Mouse (Mus musculus): Measurements from ENCODE around the gene Ddx43.
A peak's percentile ranks its signal among the peaks of the same experiment; 100 is the strongest.
"Not testable (repeated sequence)": the region's sequence is repeated elsewhere in the genome, so short reads cannot be mapped to it uniquely, and the experiment has no call there.

The Ddx43 gene

DNA sequence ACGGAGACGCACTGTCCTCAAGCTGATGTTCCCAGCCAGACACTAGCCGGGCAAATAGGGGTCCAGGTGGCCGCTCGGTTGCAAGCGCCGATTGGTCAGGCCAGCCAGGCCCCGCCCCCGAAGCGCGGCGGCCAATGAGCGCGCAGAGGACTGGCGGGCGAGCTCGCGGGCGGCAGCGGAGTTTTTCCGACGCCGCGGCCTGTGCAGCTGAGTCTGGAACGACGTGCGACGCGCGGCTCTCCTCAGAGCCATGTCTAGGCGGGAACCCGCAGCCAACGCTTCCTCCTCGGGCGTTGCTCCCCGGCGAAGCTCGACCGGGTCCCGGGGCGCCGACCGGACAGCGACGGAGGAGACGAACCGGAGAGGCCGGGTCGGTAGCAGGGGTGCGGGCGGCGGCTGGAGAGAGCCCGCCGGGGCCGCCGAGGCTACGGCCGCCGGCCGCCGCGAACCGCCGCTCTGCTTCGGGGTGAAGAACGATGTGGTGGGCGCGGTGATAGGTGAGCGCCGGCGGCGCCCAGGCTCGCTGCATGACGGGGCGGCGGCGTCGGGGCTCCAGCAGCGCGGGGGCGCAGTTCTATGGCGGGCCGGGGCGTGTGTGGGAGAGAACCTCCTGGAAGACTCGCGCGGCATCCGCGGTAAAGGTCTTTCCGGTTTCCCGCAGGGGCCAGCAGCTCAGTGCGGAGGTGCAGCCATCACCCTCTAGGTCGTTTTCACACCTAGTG is at the start of gene Ddx43:
Gene Ddx43, plus strand, starts transcription at position 148 of the 722 bp plus-strand sequence.
- peak; percentile 26 to 63 for DNase-seq (ENCODE audit: low spot score in 2 of 2)

DNA sequence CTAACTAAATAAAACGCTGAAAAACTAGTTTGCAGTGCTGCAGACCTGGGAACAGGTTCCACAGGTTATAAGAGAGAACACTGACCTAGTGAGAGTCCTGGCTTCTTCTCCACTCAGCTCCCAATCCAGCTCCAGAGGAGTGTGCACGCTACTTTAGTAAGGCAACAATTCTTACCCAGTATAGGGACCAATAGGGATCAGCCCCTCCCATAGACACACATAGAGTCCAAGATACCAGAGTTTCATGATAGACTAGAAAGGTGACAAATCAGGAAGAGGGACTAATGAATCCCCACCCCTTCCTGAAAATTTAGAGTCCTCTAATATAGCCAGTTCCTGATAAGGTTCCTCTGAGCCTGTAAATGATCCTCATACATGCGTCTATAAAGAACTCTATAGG is 48.6 kb upstream of the Ddx43 start:
- DNase-seq (ENCODE audit: low spot score in 2 of 2), result no peak

DNA sequence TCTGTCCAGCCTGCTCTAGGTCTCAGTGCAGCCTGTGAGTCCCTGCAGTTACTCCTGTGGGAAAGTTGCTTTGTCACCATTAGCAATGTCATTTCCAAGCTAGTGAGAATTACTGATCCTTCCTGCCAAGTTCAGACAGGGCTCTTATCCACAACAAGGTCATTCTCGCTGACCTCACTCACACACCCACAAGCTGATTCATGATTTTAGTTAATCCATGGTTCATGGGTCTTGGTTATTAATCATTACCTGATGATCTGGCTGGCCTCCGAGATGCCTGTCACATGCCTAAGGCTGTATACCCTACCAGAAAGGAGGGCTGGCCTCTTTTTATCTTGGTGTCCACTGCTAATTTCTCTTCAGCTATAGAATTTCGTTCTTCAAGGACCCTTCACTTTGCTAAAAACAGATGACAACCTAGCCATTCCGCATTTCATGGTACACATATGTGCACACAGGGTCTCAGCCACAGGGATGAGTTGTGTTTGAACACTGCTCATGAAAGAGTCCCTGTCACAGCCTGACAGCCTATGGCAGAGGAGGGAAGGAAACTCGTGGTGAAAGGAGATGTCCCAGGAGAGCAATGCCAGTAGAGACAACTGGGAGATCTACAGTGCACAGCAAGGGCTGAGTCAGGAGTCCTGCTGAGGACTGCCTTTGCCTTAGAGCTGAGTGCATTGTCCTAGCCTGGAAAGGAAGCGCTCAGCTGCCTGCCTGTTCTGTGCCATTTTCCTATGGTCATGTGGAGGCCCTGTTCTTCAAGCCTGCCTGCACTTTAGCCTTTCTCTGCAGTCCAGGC is 47.2 kb upstream of the Ddx43 start:
- DNase-seq (ENCODE audit: low spot score in 2 of 2), result not testable (repeated sequence)

DNA sequence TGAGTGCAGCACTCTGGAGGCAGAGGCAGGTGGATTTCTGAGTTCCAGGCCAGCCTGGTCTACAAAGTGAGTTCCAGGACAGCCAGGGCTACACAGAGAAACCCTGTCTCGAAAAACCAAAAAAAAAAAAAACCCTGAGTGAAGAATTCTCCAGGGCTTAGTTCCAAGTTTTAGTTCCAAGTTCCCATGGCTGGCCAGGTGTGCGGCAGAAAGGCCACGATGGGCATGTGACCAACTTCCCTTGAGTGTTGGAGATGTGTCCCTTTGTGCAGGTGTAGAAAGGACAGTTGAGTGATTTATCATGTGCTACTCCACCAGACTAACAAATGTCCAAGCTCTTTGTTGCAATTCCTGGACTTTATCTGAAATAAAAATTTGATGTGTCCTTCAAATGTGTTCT is 46.4 kb upstream of the Ddx43 start:
- DNase-seq (ENCODE audit: low spot score in 2 of 2), result not testable (repeated sequence)

DNA sequence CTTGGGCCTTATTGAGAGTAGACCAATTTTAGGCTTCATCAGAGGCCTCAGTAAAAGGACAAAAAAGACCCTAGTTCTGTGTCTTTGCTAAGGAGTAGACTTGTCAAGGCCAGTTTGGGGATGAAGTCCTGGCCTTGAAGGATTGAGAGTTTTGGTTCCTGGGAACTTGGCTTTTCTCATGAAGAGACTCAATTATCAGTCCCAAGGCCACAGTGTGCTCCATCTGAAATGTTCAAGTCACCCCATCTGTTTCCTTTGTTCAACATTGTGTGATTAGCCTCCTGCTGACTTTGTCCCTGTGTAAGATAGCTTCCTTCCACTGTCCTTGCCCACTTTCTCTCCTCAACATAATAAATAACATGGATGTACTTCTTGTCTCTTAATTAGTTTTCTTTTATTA is 45.6 kb upstream of the Ddx43 start:
- not testable (repeated sequence) for DNase-seq (ENCODE audit: low spot score in 2 of 2)

DNA sequence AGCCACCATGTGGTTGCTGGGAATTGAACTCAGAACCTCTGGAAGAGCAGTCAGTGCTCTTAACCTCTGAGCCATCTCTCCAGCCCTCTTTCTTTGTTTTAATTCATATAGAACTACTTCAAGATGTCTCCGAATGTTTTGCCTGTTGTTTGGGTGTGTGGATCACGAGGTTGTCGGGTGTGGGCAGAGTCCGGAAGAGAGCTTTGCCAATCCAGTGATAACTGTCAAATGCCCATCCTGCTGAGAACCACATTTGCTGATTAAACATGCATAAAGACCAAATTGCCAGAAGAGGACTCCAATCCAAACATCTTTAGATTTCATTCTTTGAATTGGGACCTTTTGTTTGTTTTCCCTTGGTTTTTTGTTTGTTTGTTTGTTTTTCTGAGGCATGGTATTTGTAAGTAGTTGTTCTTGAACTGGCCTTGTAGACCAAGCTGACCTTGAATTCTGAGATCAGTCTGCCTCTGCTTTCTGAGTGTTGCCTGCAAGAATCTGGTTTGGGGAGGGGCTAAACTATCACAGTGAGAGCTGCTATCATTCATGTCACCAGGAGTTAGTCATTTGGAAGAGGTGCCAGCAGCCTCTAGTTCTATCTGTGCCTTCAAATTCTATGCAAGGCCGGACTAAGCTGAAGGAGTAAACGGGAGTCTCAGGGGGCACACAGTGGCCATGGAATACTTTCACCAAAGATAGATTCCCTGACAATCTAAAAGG is 43.9 kb upstream of the Ddx43 start:
- no peak for DNase-seq (ENCODE audit: low spot score in 2 of 2)

DNA sequence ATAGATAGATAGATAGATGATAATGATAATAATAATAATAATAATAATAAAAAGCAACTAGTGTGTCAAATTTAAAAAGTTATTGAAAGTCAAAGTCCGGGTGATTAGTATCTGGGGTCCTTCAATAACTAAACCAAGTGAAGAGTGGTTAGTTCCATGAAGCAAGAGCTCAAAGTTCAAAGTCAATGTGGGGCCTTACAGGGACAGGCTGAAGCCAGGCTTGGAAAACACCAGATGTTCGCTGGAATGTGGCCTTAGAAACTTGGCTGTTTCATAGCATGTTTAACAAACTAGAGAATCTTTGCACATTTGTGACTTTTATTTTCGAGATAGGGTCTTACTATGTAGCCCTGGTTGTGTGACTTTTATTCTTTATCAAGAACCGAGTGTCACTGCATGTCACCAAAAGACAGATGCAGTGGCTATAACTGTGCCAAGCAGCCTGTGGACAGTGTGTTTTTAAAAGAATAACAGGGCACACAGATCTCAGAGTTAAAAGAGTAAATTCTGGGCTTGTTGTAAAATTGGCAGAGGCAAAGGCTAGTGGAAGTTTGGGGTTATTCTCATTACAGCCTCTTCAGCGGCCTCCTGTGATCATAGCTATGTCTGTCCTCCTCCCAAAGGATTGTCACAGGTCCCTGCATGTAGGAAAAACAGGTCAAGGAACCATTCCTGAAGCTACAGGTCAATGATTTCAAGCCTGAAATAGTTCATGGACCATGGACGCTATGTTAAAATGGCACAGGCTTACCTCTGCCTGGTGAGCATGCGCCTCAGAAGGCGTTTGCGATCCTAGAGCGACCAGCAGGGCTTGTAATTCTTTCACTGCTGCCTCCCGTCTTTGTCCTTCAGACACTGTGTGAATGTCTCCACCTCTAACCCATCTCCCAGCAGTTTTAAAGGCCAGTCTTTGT is 40.7 kb upstream of the Ddx43 start:
- no peak for DNase-seq (ENCODE audit: low spot score in 2 of 2)

DNA sequence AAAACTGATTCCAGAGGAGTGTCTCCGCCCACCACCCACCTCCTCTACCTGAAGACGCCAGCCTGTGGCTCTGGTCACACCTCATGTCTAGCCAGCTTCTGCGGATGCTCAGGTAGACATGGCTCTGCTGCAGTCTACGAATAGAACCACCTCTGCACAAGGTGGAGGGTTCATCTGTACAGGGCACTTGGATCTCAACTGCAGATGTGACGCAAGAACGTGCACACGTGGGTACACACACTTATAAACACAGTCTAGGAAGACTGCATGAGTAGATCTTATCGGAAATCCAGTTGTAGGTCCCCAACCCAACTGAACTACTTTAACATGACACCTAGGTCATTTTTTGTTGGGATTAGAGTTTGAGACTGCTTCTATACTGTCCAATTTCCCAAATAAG is 40.0 kb upstream of the Ddx43 start, which contains the start of gene Gsta2:
Gene Gsta2, minus strand, starts transcription at position 178 of the 400 bp plus-strand sequence.
- DNase-seq (ENCODE audit: low spot score in 2 of 2), result no peak

DNA sequence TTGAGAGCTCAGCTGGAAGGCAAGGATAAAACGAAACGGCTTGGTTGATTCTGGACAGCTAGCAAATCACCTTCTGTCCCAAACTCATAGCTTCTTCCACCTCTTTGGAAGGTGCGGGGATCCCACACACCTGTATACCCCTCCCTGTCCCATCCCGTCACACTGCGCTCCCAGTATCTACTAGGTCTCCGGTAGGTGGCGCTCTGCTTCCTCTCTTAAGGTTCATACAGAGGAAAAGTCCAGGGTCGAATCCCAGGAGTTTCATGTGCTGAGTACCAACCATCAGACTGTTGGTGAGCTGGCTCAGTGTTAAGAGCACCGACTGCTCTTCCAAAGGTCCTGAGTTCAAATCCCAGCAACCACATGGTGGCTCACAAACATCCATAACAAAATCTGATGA is 37.5 kb upstream of the Ddx43 start:
- peak in 1 of 2 experiments; percentile 55 for DNase-seq (ENCODE audit: low spot score in 2 of 2)

DNA sequence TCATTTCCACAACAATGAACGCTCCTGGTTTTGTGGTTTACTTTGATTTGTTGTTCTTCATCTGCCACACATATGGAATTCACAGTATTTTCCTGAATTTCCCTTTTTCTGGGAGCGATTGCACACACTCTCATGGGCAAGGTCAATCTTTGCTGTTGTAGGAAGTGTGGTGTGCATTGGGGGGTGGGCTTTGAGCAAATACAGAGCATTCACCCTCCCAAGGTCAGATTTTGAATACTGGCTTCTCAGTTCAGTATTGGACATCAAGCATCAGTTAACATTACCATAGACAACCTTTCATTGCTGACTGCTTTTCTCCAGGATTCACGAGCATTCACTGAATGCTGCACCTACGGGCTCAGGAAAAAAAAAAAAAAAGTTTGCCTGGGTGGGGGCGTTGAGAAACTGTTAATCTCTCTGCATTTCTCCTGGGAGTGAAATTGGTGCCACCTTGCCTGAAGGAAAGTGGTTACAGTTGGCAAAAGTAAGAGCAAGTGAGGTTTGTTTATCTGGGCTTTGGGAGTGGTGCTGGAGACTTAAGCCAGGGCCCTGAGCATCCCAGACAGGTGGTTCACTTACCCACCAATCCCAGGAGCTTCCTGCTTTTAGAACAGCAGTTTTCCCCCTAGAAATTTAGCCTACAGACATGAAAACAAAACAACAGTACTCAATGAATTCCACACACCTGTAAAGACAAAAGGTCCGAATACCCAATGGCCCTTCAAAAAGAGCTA is 35.7 kb upstream of the Ddx43 start:
- DNase-seq (ENCODE audit: low spot score in 2 of 2), result no peak

DNA sequence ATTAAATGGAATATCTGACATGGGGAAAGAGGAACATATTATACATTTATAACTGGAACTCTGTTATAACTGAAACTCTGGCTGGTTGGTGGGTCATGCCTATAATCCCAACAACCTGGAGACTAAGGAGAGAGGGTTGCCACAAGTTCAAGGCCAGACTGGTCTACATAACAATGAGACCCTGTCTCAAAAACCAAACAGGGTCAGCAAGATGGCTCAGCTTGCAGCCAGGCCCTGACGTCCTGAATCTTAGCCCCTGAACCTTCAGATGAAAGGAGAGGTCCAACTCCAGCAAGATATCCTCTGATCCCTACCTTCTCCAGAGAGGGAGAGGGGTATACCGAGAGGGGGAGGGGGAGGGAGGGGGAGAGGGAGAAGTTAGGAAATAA is 35.1 kb upstream of the Ddx43 start:
- DNase-seq (ENCODE audit: low spot score in 2 of 2), result no peak

DNA sequence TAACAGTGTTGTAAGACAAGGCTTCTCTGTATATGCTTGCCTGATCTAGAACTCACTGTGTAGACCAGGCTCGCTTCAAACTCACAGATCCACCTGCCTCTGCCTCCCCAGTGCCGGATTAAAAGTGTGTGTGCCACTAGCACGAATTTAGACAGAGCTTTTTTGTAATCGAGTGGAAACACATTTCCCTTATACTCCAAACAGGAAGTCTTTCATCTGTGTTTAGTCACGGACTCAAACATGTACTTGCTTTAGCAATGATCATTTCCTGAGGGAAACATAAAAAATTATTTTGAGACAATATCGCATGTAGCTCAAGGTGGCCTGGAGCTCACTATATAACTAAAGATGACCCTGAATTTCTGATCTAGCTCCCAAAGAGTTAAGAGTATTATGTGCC is 32.2 kb upstream of the Ddx43 start:
- DNase-seq (ENCODE audit: low spot score in 2 of 2), result no peak

DNA sequence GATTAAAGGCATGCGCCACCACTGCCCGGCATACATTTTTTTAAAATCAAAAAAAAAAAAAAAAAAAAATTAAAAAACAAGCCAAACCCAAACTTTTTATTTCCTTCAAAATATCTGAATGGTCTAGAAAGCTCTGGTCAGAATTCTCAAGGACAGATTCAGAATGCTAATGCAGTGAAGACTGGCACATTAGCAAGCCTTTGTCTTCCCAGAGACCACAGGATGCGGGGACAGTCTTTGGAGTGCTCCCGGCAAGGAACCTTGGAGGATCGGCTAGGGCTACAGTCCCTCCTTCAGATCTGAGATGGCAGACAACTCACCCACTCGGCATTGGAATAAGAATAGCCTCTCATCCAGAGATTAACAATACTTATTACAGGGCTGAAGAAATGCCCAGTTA is 30.9 kb upstream of the Ddx43 start:
- no peak for DNase-seq (ENCODE audit: low spot score in 2 of 2)

DNA sequence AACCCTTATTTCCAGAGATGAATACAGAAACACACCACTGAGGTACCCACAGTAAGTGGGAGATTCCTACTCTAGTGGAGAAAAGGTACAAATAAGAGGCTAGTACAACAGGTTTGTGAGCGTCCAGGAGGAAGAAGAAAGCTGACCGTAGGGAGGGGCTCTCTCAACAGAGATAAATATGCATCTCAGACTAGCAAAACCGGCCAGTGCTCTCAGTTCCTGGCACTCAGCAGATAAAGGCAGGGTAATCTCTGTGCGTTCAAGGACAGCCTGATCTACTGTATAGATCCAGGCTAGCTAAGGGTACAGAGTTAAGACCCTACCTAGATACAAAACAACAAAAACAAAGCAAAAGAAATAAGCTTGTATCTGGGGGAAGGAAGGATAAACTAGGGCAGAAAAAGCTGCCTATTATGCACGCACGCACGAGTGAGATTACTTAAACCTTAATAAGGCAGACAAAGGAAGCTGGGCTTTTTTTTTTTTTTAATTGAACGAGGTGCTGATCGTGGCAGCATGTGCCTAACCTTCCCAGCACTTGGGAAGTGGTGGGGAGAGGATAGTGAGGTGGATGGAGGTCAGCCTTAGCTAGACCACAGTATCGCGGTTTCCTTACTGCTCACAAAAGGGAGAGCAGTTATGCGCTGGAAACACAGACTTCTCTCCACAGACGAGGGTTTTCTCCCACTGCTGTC is 29.6 kb upstream of the Ddx43 start:
- DNase-seq (ENCODE audit: low spot score in 2 of 2), result no peak

DNA sequence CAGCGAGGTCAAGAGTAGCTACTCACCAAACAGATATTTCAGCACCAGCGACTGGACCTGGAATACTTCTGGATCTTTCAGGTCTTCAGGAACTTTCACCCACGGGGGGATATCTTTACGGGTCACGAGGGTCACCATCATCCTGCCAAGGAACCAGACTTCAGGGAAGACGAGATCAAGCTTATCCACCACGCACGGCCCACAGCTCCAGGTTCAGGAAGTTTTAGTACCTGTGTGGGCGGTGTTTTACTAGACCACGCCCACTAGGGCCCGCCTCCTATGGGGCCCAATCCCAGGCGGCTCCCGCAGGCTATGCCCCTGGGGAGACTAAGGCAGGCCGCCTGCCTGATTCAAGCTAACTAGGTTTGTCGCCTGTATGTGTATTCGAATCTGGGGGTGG is 27.6 kb upstream of the Ddx43 start, which contains the start of gene Dppa5a:
Gene Dppa5a, minus strand, starts transcription at position 219 of the 400 bp plus-strand sequence.
- DNase-seq (ENCODE audit: low spot score in 2 of 2), result not testable (repeated sequence)

DNA sequence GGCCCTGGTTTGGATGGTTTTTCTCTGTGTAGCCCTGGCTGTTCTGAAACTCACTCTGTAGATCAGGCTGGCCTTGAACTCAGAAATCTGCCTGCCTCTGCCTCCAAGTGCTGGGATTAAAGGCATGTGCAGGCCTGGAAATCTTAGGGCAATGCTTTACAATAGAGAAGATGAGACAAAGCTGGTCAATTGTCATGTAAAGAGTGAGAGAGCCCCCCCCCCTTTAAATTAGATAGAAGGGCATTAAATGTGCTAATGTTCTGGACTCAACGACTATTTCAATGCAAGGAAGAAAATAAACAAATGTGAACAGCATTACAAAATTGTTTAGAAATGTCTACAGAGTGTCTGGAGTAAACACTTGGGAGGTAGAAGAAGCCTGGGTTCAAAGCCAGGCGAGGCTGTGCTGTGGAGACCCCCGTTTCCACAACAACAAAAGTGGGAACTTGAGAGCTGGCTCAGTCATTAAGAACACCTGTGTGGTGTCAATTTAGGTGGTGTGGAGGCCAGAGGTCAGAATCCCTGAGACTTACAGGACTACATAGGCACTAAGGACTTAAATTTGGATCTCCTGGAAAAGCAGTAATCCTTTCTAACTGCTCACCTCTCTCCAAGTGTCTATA is 26.8 kb upstream of the Ddx43 start:
- no peak for DNase-seq (ENCODE audit: low spot score in 2 of 2)

DNA sequence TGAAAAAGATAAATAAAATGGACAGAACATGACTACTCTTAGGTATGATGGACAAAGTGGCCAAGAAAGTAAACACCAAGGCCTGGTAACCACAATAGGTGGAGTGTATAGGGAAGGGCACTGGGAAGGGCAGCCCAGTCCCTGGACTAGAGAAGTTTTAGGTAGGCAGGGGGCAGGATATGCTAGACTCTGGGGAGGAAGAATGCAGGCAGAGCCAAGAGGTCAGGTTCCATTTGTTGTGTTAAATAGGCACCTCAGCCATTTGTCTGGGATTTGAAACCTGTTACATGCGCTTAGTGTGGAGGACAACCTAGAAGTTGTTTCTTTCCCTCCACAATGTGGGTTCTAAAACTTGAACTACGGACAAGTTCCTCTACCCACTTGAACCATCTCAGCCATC is 26.2 kb upstream of the Ddx43 start:
- no peak for DNase-seq (ENCODE audit: low spot score in 2 of 2)

DNA sequence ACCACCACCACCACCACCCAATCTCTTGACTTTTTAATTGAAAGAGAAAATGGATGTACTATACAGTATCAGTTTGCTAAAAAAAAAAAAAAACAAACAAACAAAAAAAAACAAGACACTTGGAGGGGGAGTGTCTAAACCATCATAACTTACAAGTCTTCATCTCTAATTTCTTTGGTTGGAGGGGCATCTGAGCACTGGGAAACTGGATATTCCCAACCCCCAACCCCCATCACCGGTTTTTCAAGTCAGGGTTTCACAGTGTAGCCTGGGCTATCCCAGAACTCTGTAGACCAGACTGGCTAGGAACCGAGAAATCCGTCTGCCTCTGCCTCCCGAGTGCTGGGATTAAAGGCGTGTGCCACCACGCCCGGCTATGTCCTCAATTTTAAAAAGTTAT is 25.8 kb upstream of the Ddx43 start:
- no peak for DNase-seq (ENCODE audit: low spot score in 2 of 2)

DNA sequence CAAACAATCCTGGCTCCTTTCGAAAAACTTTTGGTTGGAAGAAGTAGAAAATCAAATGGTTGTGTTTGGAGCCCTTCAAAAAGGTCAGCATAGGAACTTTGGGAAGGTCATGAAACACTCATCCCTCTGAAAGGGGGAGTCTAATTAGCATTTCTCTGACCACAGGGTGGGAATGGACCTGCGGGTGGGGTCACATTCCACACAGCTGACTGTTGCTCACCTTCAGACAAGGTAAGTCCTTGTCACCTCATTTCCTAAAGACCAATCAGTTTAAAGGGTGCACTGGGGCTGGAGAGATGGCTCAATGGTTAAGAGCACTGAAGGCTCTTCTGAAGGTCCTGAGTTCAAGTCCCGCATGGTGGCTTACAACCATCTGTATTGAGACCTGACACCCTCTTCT is 24.1 kb upstream of the Ddx43 start:
- no peak for DNase-seq (ENCODE audit: low spot score in 2 of 2)

Measured in cerebellum, postnatal 4 days (tissue).